Mouse (Mus musculus) small intestine, adult 2 months (tissue): ENCODE results near the gene Rims1. TPM values are rescaled to one million over a fixed set of nuclear protein-coding genes. Genes with fewer than 3 reads are reported as not detected.

Experiments used
- H3K27ac ChIP-seq: fragments of 200-500 bp; 2 replicates; pipeline ENCODE4 v1.5.1; 2012; ENCODE audit warnings: low read depth, low read length, control low read depth, inconsistent platforms; ENCODE audit not compliant: insufficient read depth
- H3K27me3 ChIP-seq: fragments of 200-500 bp; 2 replicates; pipeline ENCODE4 v1.6.1; 2012; ENCODE audit warnings: mild to moderate bottlenecking, moderate library complexity, low read length, inconsistent platforms; ENCODE audit not compliant: control insufficient read depth, insufficient read depth
- H3K36me3 ChIP-seq: fragments of 200-500 bp; 2 replicates; pipeline ENCODE4 v1.6.1; 2012; ENCODE audit warnings: mild to moderate bottlenecking, low read length, control low read depth, inconsistent platforms; ENCODE audit not compliant: control insufficient read depth, insufficient read depth
- H3K4me1 ChIP-seq: fragments of 200-500 bp; 2 replicates; pipeline ENCODE4 v1.6.1; 2012; ENCODE audit warnings: low read length, inconsistent platforms, mixed read lengths; ENCODE audit not compliant: control insufficient read depth, insufficient read depth, insufficient read length
- H3K4me3 ChIP-seq: fragments of 200-500 bp; 2 replicates; pipeline ENCODE4 v1.5.1; 2012; ENCODE audit warnings: low read depth, mild to moderate bottlenecking, control low read depth, inconsistent platforms, low read length, moderate library complexity
- CTCF ChIP-seq: fragments of 200-500 bp; IDR thresholded peaks from 2 replicates; pipeline ENCODE4 v1.5.1; 2012; ENCODE audit warnings: low read depth, mild to moderate bottlenecking, control low read depth, inconsistent platforms, low read length, moderate library complexity, mixed read lengths; ENCODE audit not compliant: insufficient replicate concordance, insufficient read length; ENCODE audit errors: extremely low read depth
- POLR2A ChIP-seq: fragments of 200-500 bp; IDR thresholded peaks from 2 replicates; pipeline ENCODE4 v1.6.1; 2012; ENCODE audit warnings: low read depth, mild to moderate bottlenecking, control low read depth, inconsistent platforms, low read length, moderate library complexity
- WGBS: fragments of 180-500 bp; shearing (Covaris S2); methylation state at CpG from one replicate; pipeline ENCODE4 v1.1.7; 2018; 5-methylcytosine and 5-hydroxymethylcytosine counted together
- polyA plus RNA-seq: library from polyadenylated mRNA; depleted of rRNA; stranded (reverse); fragments of >200 nt; gene quantifications from 2 replicates; pipeline ENCODE4 v1.2.3, GENCODE M21; 2012

Gene Rims1
- polyA plus RNA-seq, 1 experiment = 0.68 TPM

DNA sequence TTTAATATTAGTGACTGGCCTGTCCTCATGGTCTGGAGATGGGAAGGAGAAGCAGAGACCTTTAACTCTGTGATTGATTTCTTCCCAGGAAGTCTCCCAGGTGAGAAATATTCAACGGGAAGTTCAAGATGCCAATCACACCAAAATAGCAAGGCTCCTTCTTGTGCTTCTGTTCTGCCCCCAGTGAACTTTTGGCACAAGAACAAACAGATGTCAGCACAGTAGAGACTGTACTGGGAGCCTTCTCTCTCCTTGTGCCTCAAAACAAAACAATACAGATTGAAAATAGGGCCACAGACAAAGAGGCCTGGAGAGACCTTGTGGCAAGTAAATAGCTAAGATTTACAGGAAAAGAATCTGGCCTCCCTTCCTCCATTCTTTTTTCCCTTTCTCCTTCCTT lies 110.7 kb downstream of the Rims1 start:
- H3K36me3 ChIP-seq = no peaks in the 10 kb centered on the region
- H3K27ac ChIP-seq = no peak overlapping the region
- no peak overlapping the region for H3K4me3 ChIP-seq
- H3K4me1 ChIP-seq = no peaks in the 10 kb centered on the region
- no peaks in the 10 kb centered on the region for H3K27me3 ChIP-seq
- no peak for TF ChIP-seq CTCF
- no peak for TF ChIP-seq POLR2A
- 33% methylated on average over 1 of the region's 1 CpGs for WGBS

DNA sequence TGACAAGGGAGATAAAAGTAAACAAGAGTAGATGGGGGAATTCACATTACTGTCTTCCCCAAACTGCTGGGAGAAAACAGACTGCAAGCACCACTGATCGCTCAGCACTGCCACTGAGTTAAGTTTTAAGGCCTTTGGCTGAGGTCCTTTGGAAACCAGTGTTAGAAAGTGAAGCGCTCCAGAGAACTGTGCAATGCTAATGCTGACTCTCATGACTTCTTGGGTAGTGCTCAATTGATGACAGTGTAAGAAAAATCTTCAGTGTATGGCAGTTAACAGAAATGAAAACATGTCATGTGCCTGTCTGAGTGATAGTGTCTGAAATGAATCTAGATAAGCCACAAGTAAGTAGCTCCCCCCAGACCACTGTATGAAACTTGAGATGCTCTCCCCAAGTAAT lies 111.3 kb downstream of the Rims1 start:
- TF ChIP-seq CTCF = no peak
- H3K27ac ChIP-seq = no peak overlapping the region
- no peaks in the 10 kb centered on the region for H3K36me3 ChIP-seq
- H3K27me3 ChIP-seq = no peaks in the 10 kb centered on the region
- 75% methylated on average over 2 of the region's 2 CpGs for WGBS
- no peaks in the 10 kb centered on the region for H3K4me1 ChIP-seq
- H3K4me3 ChIP-seq = no peak overlapping the region

DNA sequence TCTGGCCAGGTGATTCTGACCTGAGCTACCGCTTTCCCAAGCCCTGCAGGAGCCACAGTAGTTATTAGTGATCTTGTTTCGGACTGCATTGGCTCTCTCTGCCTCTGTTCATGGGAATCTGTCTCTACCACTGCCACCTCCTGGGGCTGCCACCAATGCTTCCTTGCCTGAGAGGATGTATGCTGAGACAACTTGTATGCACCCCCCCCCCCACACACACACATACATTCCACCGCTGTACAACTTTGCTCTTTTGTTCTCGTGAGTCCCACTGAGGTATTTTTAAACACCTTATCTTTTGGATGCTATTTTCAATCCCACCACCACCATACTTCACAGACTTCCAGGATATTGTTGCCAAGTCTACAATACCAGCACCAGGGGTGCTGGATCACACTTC lies 122.3 kb downstream of the Rims1 start:
- Histone ChIP-seq H3K4me3 (no peak overlapping the region), H3K27me3 (no peaks in the 10 kb centered on the region), H3K36me3 (no peaks in the 10 kb centered on the region), H3K27ac (no peak overlapping the region), H3K4me1 (no peaks in the 10 kb centered on the region)
- WGBS = 81% methylated on average over 4 of the region's 4 CpGs
- TF ChIP-seq POLR2A = no peak
- no peak for TF ChIP-seq CTCF

DNA sequence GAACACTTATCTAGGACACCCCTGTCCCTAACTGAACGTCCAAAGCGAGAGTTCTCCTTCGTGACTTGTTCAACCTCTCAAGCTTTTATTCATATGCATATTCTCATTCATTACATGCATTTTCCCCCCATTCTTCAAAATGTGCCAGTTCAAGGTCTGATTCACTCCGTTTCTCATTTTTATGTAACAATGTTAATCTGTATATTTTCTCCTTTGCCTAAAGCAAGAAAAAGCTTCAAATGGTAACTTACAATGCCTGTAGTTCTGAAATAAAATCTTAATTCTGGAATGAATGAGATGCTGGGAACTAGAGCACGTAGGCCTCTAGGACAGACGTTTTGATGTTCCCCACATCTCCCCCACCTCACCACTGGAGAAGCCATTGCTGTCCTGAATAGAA lies 141.6 kb downstream of the Rims1 start:
- no peaks in the 10 kb centered on the region for H3K36me3 ChIP-seq
- no peak overlapping the region for H3K4me3 ChIP-seq
- H3K4me1 ChIP-seq = no peaks in the 10 kb centered on the region
- 87% methylated on average over 6 of the region's 6 CpGs for WGBS
- TF ChIP-seq POLR2A (no peak), CTCF (no peak)
- no peak overlapping the region for H3K27ac ChIP-seq
- no peaks in the 10 kb centered on the region for H3K27me3 ChIP-seq

DNA sequence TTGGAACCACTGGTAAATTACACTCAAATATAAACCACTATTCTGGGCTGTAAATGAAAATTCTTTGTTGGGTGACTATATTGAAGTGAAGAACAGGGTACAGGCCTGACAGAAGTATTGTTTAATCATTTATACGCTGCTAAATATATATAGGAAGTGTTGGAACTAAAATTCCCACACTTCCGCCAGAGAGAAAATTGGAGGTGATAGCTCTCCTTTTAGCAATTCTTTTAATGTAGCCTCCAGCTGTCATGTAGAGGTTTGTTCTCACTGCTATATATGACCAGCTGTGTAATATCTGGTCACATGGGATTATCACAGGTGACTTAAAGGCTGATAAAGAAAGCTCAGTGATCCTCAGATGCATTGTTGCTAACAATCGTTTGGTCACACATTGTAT lies 144.0 kb downstream of the Rims1 start:
- no peaks in the 10 kb centered on the region for H3K4me1 ChIP-seq
- no peaks in the 10 kb centered on the region for H3K36me3 ChIP-seq
- no peak for TF ChIP-seq POLR2A
- TF ChIP-seq CTCF = no peak
- H3K27me3 ChIP-seq = no peaks in the 10 kb centered on the region
- no peak overlapping the region for H3K4me3 ChIP-seq
- 72% methylated on average over 3 of the region's 3 CpGs for WGBS
- H3K27ac ChIP-seq = no peak overlapping the region

DNA sequence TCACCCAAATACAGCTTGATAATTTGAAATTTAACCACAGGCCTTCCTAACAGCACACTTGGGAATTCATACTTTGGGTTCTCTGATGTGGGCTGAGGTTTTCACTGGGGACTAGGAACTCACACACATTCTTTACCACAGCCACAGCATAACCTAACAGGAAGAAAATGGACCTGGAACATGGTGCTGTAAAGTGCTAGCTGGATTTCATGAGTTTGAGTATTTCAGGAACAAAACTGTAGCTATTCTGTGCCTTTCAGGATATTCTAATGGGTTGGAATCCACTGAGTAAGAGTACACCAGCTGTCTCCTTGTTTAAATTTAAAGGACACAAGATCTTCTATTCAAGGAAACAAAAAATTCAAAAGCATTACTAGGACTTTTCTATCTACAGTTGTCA lies 149.8 kb downstream of the Rims1 start:
- no peak for TF ChIP-seq POLR2A
- no peak for TF ChIP-seq CTCF

DNA sequence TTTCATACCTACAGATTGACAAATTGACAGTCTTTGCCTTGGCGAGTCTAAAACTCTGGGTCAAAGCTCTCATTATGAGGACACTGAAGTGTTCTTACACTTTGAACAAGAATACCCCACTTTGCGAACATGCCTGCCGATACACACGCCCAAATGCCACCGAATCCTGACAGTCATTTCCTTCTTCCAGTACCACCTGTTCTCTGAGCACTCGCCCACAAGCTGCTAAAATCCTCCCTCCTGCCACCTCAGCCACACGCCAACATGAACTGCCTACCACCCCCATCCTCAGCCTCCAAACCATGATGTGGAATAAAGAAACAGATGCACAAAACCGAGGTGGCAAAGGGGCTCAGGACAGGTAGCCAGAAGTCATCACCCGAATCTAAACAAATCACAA lies 150.9 kb downstream of the Rims1 start:
- Histone ChIP-seq H3K27me3 (no peaks in the 10 kb centered on the region), H3K4me1 (no peaks in the 10 kb centered on the region), H3K4me3 (no peak overlapping the region), H3K27ac (no peak overlapping the region), H3K36me3 (no peaks in the 10 kb centered on the region)
- no peak for TF ChIP-seq POLR2A
- TF ChIP-seq CTCF = no peak
- 87% methylated on average over 9 of the region's 9 CpGs for WGBS

More for the DNA sequence above, 149.8 kb downstream of the Rims1 start:
- H3K36me3 ChIP-seq = no peaks in the 10 kb centered on the region
- no peaks in the 10 kb centered on the region for H3K27me3 ChIP-seq
- no peaks in the 10 kb centered on the region for H3K4me1 ChIP-seq
- H3K27ac ChIP-seq = no peak overlapping the region
- no peak overlapping the region for H3K4me3 ChIP-seq

DNA sequence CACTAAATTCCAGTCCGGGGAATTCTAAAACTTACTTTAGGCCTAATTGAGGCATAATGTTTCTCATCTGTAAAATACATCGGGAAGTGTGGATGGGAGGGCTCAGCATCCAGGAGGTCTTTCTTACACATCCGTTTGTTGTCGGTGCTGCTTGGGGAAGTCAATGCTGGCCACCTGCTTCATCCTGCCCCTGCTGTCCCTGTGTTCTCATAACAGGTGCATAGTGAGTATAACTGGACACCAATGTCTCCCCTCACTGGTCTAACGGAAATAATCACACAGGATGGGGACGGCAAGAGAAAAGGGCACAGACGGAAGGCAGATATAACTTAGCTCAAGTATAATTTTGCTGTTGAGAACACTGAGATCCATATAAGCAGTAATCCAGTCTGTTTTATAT lies 155.2 kb downstream of the Rims1 start:
- H3K4me1 ChIP-seq = no peaks in the 10 kb centered on the region
- no peaks in the 10 kb centered on the region for H3K27me3 ChIP-seq
- H3K36me3 ChIP-seq = no peaks in the 10 kb centered on the region
- H3K27ac ChIP-seq = no peak overlapping the region
- no peak overlapping the region for H3K4me3 ChIP-seq
- WGBS = 82% methylated on average over 7 of the region's 7 CpGs
- TF ChIP-seq CTCF (no peak), POLR2A (no peak)
